Mouse (Mus musculus) CD4-positive, CD25-positive, alpha-beta regulatory T cell (primary cell): Measurements from ENCODE around the gene Med12l. TPM values are rescaled to one million over a fixed set of nuclear protein-coding genes. Genes with fewer than 3 reads are reported as not detected.

ENCODE experiments used
- polyA plus RNA-seq: library from polyadenylated mRNA; unstranded; fragments of 100-300 nt; shearing (Covaris generic); gene quantifications from one replicate; pipeline ENCODE4 v1.2.1, GENCODE M21; 2017

Gene Med12l
- 0.59 TPM for polyA plus RNA-seq

GRCm38 (mm10) chr3:59005271-59005995 is at the start of gene Med12l:
Gene Med12l (plus strand): TSS chr3:59005825.

GRCm38 (mm10) chr3:59101218-59101986 is 95.8 kb downstream of the Med12l start, which contains the start of gene Gpr171:
Gene Gpr171 (minus strand): TSS chr3:59101821.

DNA sequence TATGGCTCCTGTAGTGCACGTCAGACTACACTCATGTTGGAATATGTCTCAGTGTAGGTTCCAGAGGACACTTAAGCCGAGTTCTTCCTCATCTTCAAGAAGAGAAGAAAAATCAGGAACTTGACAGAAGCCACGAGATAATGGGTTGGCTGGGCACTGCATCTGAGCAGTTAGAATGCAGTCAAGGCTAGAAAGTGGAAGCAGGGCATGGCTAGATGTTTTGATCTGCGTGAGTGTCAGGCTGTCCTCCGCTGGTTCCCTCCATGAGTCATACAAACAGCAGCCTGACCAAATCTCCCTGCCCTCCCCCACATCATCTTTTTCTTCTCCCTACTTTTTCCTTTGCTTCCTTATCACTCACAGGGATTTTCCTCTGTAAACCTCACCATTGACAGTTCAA is 147.8 kb downstream of the Med12l start, which contains the start of gene P2ry14:
TSS of gene P2ry14 (minus strand) at position 195 of the 400 bp plus-strand sequence.

DNA sequence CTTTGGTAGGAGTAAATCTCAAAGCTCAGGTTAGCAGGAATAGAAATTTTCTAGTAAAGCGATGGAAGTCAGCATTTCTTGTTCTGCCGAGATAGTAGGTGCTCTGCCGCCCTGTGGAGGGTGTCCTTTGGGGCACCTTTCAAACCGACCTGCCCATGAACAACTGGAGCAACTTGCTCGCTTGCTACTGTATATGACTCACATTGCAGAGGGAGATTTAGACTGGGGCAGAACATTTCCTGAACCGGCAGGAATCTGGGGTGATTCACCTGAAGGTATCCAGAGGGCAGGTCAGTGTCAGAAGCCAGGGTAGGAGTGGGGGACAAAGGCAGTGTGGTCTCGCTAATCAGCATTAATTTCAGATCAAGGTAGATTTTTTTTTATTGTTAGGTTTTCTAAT is 189.3 kb downstream of the Med12l start, which contains the start of gene Gpr87:
TSS of gene Gpr87 (minus strand) at position 167 of the 400 bp plus-strand sequence.

DNA sequence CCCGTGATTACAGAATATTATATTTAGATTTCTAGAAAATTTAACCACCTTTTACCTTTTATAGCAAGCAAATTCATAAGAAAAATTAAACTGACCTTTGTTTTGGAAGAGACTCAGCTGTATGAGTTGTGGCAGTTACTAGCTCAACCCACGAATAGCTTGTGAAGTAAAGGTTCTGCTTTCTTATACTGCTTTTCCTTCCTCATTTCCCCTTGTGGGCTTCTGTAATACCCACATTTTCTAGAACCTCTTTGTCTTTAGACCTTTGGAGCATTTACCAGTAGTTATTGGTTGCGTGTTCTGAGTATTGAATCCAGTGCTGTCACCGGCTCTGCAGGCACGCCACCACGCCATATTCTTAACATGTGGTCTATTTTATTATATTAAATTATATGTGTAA is 205.1 kb downstream of the Med12l start, which contains the start of gene P2ry13:
TSS of gene P2ry13 (minus strand) at position 156 of the 400 bp plus-strand sequence.

GRCm38 (mm10) chr3:59262704-59263103 is 257.1 kb downstream of the Med12l start, which contains the start of gene P2ry12:
Gene P2ry12 (minus strand): TSS chr3:59262871.

GRCm38 (mm10) chr3:59344065-59344905 is 338.7 kb downstream of the Med12l start, which contains the start of gene Igsf10:
Gene Igsf10 (minus strand): TSS chr3:59344394.

Other genes starting within 250 kb of the Med12l start
- not detected for gene Mindy4b-ps, start 183.5 kb upstream of the Med12l start, polyA plus RNA-seq
- gene Clrn1, start 120.5 kb upstream of the Med12l start, polyA plus RNA-seq: not detected
- 36.6 TPM for gene Gpr171, start 96.0 kb downstream of the Med12l start, polyA plus RNA-seq
- 2.3 TPM for gene P2ry14, start 147.8 kb downstream of the Med12l start, polyA plus RNA-seq
- not detected for gene Gpr87, start 189.3 kb downstream of the Med12l start, polyA plus RNA-seq
- 0.89 TPM for gene P2ry13, start 205.1 kb downstream of the Med12l start, polyA plus RNA-seq